Mouse (Mus musculus): ENCODE results near the gene Dnah17.

- no peak for TF ChIP-seq POLR2A (IDR thresholded peaks at IDR 0.05; ENCODE audit: insufficient read length, low read depth)
- no peak for TF ChIP-seq E2F4 (IDR thresholded peaks at IDR 0.05; ENCODE audit: insufficient read depth)
- TF ChIP-seq USF1 (IDR thresholded peaks at IDR 0.05; ENCODE audit: low read depth): peak; percentile 86
- no peak for TF ChIP-seq MAX (IDR thresholded peaks at IDR 0.05; ENCODE audit: low read depth)
- no peak for TF ChIP-seq POLR2AphosphoS2 (IDR thresholded peaks at IDR 0.05; ENCODE audit: insufficient read length, low read depth)
Observed at GRCm38 (mm10) chr11:117987968-117988367, 142.5 kb downstream of the Dnah17 start.
